Mouse (Mus musculus) cerebellum, adult 2 months (tissue): ENCODE measurements at regions not wholly inside any gene's neighbourhood (a gene's known extent, or its start where the extent isn't known, plus 50 kb on each side); places are given as distances from the start of the nearest gene placed in this dataset.

Experiments
- CTCF ChIP-seq: fragments of 200-500 bp; IDR thresholded peaks from 2 replicates; pipeline ENCODE4 v1.5.1; 2011; ENCODE audit warnings: low read depth, mild to moderate bottlenecking, control low read depth, low read length, moderate library complexity, borderline replicate concordance; ENCODE audit not compliant: insufficient read depth
- POLR2A ChIP-seq: fragments of 200-500 bp; IDR thresholded peaks from 2 replicates; pipeline ENCODE4 v1.6.1; 2011; ENCODE audit warnings: low read length, control low read depth, borderline replicate concordance; ENCODE audit not compliant: insufficient read depth

GRCm38 (mm10) chr13:82372612-82373011 is 589.7 kb downstream of the Cetn3 start:
- no peak for TF ChIP-seq POLR2A
- no peak for TF ChIP-seq CTCF
